Comparison of ENCODE assay signal across 10 mouse cellular contexts in the genomic region with DNA sequence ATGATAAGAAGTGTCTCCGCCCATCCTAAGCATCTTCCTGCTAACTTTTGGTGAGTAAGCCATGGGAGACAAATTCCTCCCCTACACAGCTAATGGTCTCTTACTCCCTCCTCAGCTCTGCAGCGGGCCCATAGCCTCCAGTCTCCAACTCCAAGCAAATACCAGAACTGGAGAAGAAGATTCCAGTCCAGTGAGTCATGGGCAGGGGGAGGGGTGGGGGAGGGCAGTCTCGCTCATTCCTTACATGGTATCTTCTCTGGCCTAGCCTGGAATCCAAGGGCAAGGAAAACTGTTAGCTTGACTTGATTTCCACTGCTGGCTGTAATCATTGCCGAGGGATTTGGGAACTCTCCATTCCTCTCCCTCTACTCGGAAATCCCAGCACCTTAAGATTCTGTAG. TPM values are rescaled to one million over a fixed set of nuclear protein-coding genes. Genes with fewer than 3 reads are reported as not detected.
DNase-seq lines count a peak whose midpoint lies in the region; ATAC-seq and TF ChIP-seq lines count a peak whose summit lies in the region.
"Had no signal": no experiment of that assay in that cellular context is flagged by ENCODE, and none has a peak within 500 bp of the region (broad histone marks: within the 10 kb centered on the region; RNA-seq: fewer than 3 reads in every experiment).

No protein-coding gene starts in this region.

- H3K4me2 ChIP-seq in heart, embryonic 14.5 days (ENCODE audit: low read length) = no peak overlapping the region
- no peak overlapping the region for H3K4me2 ChIP-seq in lung, postnatal 0 days (replicated peaks; ENCODE audit: low read depth, low read length)
- no peak overlapping the region for H3K4me2 ChIP-seq in forebrain, embryonic 13.5 days
- H3K4me2 ChIP-seq: embryonic facial prominence, embryonic 12.5 days had no signal

- no peaks in the 10 kb centered on the region for H3K27me3 ChIP-seq in heart, embryonic 14.5 days (ENCODE audit: control insufficient read depth, insufficient read depth, low read length)
- no peaks in the 10 kb centered on the region for H3K27me3 ChIP-seq in C2C12 (ENCODE audit: control insufficient read depth, insufficient read depth, insufficient read length)
- peaks cover 4% of the 10 kb centered on the region; the same call in 1 of the 2 replicates for H3K27me3 ChIP-seq in embryonic facial prominence, embryonic 10.5 days (replicated peaks; ENCODE audit: low read depth, poor library complexity, severe bottlenecking)
- no peaks in the 10 kb centered on the region for H3K27me3 ChIP-seq in lung, postnatal 0 days (replicated peaks; ENCODE audit: insufficient read depth, low read length)
- peaks cover 5% of the 10 kb centered on the region; the same call in 1 of the 2 replicates for H3K27me3 ChIP-seq in forebrain, embryonic 13.5 days
- H3K27me3 ChIP-seq: embryonic facial prominence, embryonic 12.5 days had no signal

- DNase-seq in heart, postnatal 36 days = no peak
- peak; percentile 26 for DNase-seq in embryonic facial prominence, embryonic 10.5 days (ENCODE audit: low spot score)
- DNase-seq in lung, postnatal 0 days (ENCODE audit: low spot score) = peak; percentile 77
- no peak for DNase-seq in left cerebral cortex, adult 11 months (ENCODE audit: low spot score)
- DNase-seq in B cell, adult 2 months = no peak

- peaks cover 13% of the 10 kb centered on the region for H3K36me3 ChIP-seq in heart, embryonic 14.5 days (ENCODE audit: control insufficient read depth, insufficient read depth, low read length)
- H3K36me3 ChIP-seq in C2C12 (ENCODE audit: control insufficient read depth, insufficient read depth) = no peaks in the 10 kb centered on the region
- H3K36me3 ChIP-seq in embryonic facial prominence, embryonic 10.5 days (replicated peaks) = no peaks in the 10 kb centered on the region
- H3K36me3 ChIP-seq in lung, postnatal 0 days (ENCODE audit: insufficient read depth, low read length) = no peaks in the 10 kb centered on the region
- H3K36me3 ChIP-seq in forebrain, embryonic 13.5 days (ENCODE audit: poor library complexity, severe bottlenecking) = no peaks in the 10 kb centered on the region
- H3K36me3 ChIP-seq: embryonic facial prominence, embryonic 12.5 days had no signal

- H3K4me3 ChIP-seq in heart, embryonic 14.5 days (ENCODE audit: control insufficient read depth in 1 of 2, insufficient read depth in 1 of 2, low read depth in 1 of 2, low read length in 2 of 2) = no peak overlapping the region
- no peak overlapping the region for H3K4me3 ChIP-seq in C2C12 (ENCODE audit: insufficient read depth, poor library complexity, severe bottlenecking)
- no peak overlapping the region for H3K4me3 ChIP-seq in embryonic facial prominence, embryonic 10.5 days
- no peak overlapping the region for H3K4me3 ChIP-seq in lung, postnatal 0 days (ENCODE audit: low read depth, low read length)
- no peak overlapping the region for H3K4me3 ChIP-seq in forebrain, embryonic 13.5 days
- H3K4me3 ChIP-seq: embryonic facial prominence, embryonic 12.5 days had no signal

- no peaks in the 10 kb centered on the region for H3K79me3 ChIP-seq in C2C12 (ENCODE audit: low read depth)

- intact Hi-C loops in heart, postnatal 36 days (cut with DNase I) = loop anchor here (2.0 kb wide), 1 partner anchor 491 kb away; no protein-coding TSS in a partner anchor

- H3K27ac ChIP-seq in heart, embryonic 14.5 days (replicated peaks in 1 of 2; ENCODE audit: control insufficient read depth in 1 of 2, insufficient read depth in 1 of 2, low read depth in 2 of 2, low read length in 2 of 2) = peak overlapping the region; percentile 80 to 88
- H3K27ac ChIP-seq in embryonic facial prominence, embryonic 10.5 days (replicated peaks) = no peak overlapping the region
- 0 out of 2 replicates have a peak overlapping the region, but pooled peaks have one; percentile 38 for H3K27ac ChIP-seq in lung, postnatal 0 days (ENCODE audit: low read length)
- no peak overlapping the region for H3K27ac ChIP-seq in forebrain, embryonic 13.5 days
- H3K27ac ChIP-seq: embryonic facial prominence, embryonic 12.5 days had no signal

- peak; percentile 57 for ATAC-seq in heart, embryonic 14.5 days (ENCODE audit: insufficient number of reproducible peaks, insufficient read depth, low FRiP score, low read depth)
- peak; percentile 83 for ATAC-seq in lung, postnatal 0 days
- no peak for ATAC-seq in forebrain, embryonic 13.5 days

- no peak for TF ChIP-seq CTCF in C2C12 (IDR thresholded peaks at IDR 0.05; ENCODE audit: control insufficient read depth, insufficient read depth, insufficient read length)
- no peak for TF ChIP-seq CTCF in lung, postnatal 0 days (IDR thresholded peaks at IDR 0.05)

- no peaks in the 10 kb centered on the region for H3K79me2 ChIP-seq in C2C12 (ENCODE audit: control insufficient read depth, insufficient read depth)

- H3K4me1 ChIP-seq in heart, embryonic 14.5 days (ENCODE audit: control insufficient read depth in 2 of 2, insufficient read depth in 2 of 2, low read length in 2 of 2) = peaks cover 17 to 25% of the 10 kb centered on the region in 2 experiments
- H3K4me1 ChIP-seq in embryonic facial prominence, embryonic 10.5 days = peaks cover 9% of the 10 kb centered on the region; the same call in 1 of the 2 replicates
- H3K4me1 ChIP-seq in lung, postnatal 0 days (ENCODE audit: insufficient read depth, low read depth, low read length) = no peaks in the 10 kb centered on the region
- H3K4me1 ChIP-seq in forebrain, embryonic 13.5 days = no peaks in the 10 kb centered on the region

- 0 out of 2 replicates have a peak overlapping the region, but pooled peaks have one; percentile 27 for H3K9ac ChIP-seq in heart, embryonic 14.5 days (ENCODE audit: low read length)
- no peak overlapping the region for H3K9ac ChIP-seq in lung, postnatal 0 days (replicated peaks; ENCODE audit: low read depth)
- no peak overlapping the region for H3K9ac ChIP-seq in forebrain, embryonic 13.5 days

- H3K9me3 ChIP-seq in heart, embryonic 14.5 days (ENCODE audit: control insufficient read depth, low read length) = no peaks in the 10 kb centered on the region
- H3K9me3 ChIP-seq in embryonic facial prominence, embryonic 10.5 days = no peaks in the 10 kb centered on the region
- H3K9me3 ChIP-seq in lung, postnatal 0 days (ENCODE audit: low read length) = no peaks in the 10 kb centered on the region
- no peaks in the 10 kb centered on the region for H3K9me3 ChIP-seq in forebrain, embryonic 13.5 days (replicated peaks)
- H3K9me3 ChIP-seq: embryonic facial prominence, embryonic 12.5 days had no signal

- no peak overlapping the region for H3ac ChIP-seq in C2C12 (ENCODE audit: control insufficient read depth, insufficient read length, low read depth)

- 17% methylated on average over 5 of the region's 5 CpGs for WGBS in heart, embryonic 14.5 days
- 65% methylated on average over 5 of the region's 5 CpGs for WGBS in embryonic facial prominence, embryonic 10.5 days
- 29% methylated on average over 5 of the region's 5 CpGs for WGBS in lung, postnatal 0 days
- WGBS in forebrain, embryonic 13.5 days = 78% methylated on average over 5 of the region's 5 CpGs

- 0 out of 2 replicates have a peak, but pooled peaks have one; percentile 37 for TF ChIP-seq EP300 in lung, postnatal 0 days (IDR thresholded peaks at IDR 0.05)

TF ChIP-seq in C2C12, 6 proteins besides CTCF, POLR2A, EP300 and RAD21:
- TF ChIP-seq CEBPB (IDR thresholded peaks at IDR 0.05; ENCODE audit: low read depth) = no peak
- peak; percentile 18 for TF ChIP-seq MAX (IDR thresholded peaks at IDR 0.05)
- TF ChIP-seq FOSL1 (IDR thresholded peaks at IDR 0.05; ENCODE audit: insufficient read depth, low read length, poor library complexity, severe bottlenecking) = peak; percentile 40

RNA-seq across cellular contexts. Expression of a gene that starts 51.4 kb away (rescaled TPM):
- 78.5 and 79.1 TPM in 2 replicates for polyA plus RNA-seq in heart, embryonic 14.5 days (2014; fragmentation: Nextera tagmentation; extraction: Ambion mirVana)
- total RNA-seq in heart, postnatal 36 days (2021) = 10 to 100 TPM; 55.3 to 56.4 TPM
- 126 TPM for polyA plus RNA-seq in C2C12 (2012; fragmentation: generic; extraction: Trizol)
- polyA plus RNA-seq in embryonic facial prominence, embryonic 10.5 days (2016; fragmentation: Nextera tagmentation; extraction: Ambion mirVana) = 62.7 and 70.3 TPM in 2 replicates
- polyA plus RNA-seq in lung, postnatal 0 days (2015; fragmentation: Nextera tagmentation; extraction: Ambion mirVana) = 70.0 and 79.3 TPM in 2 replicates
- polyA plus RNA-seq in forebrain, embryonic 13.5 days (2015; fragmentation: Nextera tagmentation; extraction: Ambion mirVana) = 27.6 and 31.9 TPM in 2 replicates
- total RNA-seq: megakaryocyte-erythroid progenitor cell, adult 5-6 weeks had no signal

Comparison
In these comparisons a context has a peak if more than half of its experiments do, and no peak if none do; other contexts are left out.
1. H3K27ac ChIP-seq: peak in heart, embryonic 14.5 days (2 of 2) and lung, postnatal 0 days (single experiment); none in embryonic facial prominence, embryonic 10.5 days (single experiment) and forebrain, embryonic 13.5 days (single experiment).
2. DNase-seq: peak in embryonic facial prominence, embryonic 10.5 days (single experiment) and lung, postnatal 0 days (single experiment); none in heart, postnatal 36 days (0 of 2), left cerebral cortex, adult 11 months (single experiment) and B cell, adult 2 months (0 of 2).